Mouse (Mus musculus): Measurements from ENCODE around the gene Pcyt2.
A peak's percentile ranks its signal among the peaks of the same experiment; 100 is the strongest.

Gene Pcyt2

GRCm38 (mm10) chr11:120617519-120618112 is at the start of gene Pcyt2:
Pcyt2 (minus strand) TSS chr11:120617936.
- peak; percentile 76 for DNase-seq (ENCODE audit: low read depth)

GRCm38 (mm10) chr11:120666617-120667016 is 48.9 kb upstream of the Pcyt2 start:
- no peak for DNase-seq (ENCODE audit: low read depth)

- no peak for DNase-seq (ENCODE audit: low read depth)
These were observed 47.7 kb upstream of the Pcyt2 start for GRCm38 (mm10) chr11:120665406-120665805.

- DNase-seq (ENCODE audit: low read depth), result no peak
These were observed 46.0 kb upstream of the Pcyt2 start for GRCm38 (mm10) chr11:120663714-120664113.

- DNase-seq (ENCODE audit: low read depth), result no peak
These were observed 45.0 kb upstream of the Pcyt2 start for GRCm38 (mm10) chr11:120662759-120663158.

GRCm38 (mm10) chr11:120661076-120661460 is 43.3 kb upstream of the Pcyt2 start, which contains the start of gene Notum:
Notum (minus strand) TSS chr11:120661175.
- DNase-seq (ENCODE audit: low read depth), result no peak

GRCm38 (mm10) chr11:120660301-120661075 is 42.8 kb upstream of the Pcyt2 start:
- DNase-seq (ENCODE audit: low read depth), result no peak

GRCm38 (mm10) chr11:120659509-120660300 is 42.0 kb upstream of the Pcyt2 start:
- DNase-seq (ENCODE audit: low read depth), result no peak

GRCm38 (mm10) chr11:120658876-120659410 is 41.2 kb upstream of the Pcyt2 start:
- no peak for DNase-seq (ENCODE audit: low read depth)

- DNase-seq (ENCODE audit: low read depth), result no peak
These were observed 39.6 kb upstream of the Pcyt2 start for GRCm38 (mm10) chr11:120657301-120657700.

- DNase-seq (ENCODE audit: low read depth), result no peak
These were observed 37.0 kb upstream of the Pcyt2 start for GRCm38 (mm10) chr11:120654741-120655140.

GRCm38 (mm10) chr11:120651872-120652271 is 34.1 kb upstream of the Pcyt2 start:
- DNase-seq (ENCODE audit: low read depth), result no peak

GRCm38 (mm10) chr11:120648001-120648476 is 30.3 kb upstream of the Pcyt2 start, which contains the start of gene Myadml2:
Myadml2 (minus strand) TSS chr11:120648158.
- no peak for DNase-seq (ENCODE audit: low read depth)

- no peak for DNase-seq (ENCODE audit: low read depth)
These were observed 29.5 kb upstream of the Pcyt2 start for GRCm38 (mm10) chr11:120647047-120647830.

- DNase-seq (ENCODE audit: low read depth), result peak; percentile 90
These were observed 25.9 kb upstream of the Pcyt2 start, which contains the start of gene Pycr1 for GRCm38 (mm10) chr11:120643601-120643987. Pycr1 (minus strand) TSS chr11:120643769.

- no peak for DNase-seq (ENCODE audit: low read depth)
These were observed 25.3 kb upstream of the Pcyt2 start for GRCm38 (mm10) chr11:120642939-120643600.

GRCm38 (mm10) chr11:120641869-120642268 is 24.1 kb upstream of the Pcyt2 start:
- DNase-seq (ENCODE audit: low read depth), result no peak

GRCm38 (mm10) chr11:120641255-120641654 is 23.5 kb upstream of the Pcyt2 start:
- no peak for DNase-seq (ENCODE audit: low read depth)

- DNase-seq (ENCODE audit: low read depth), result no peak
These were observed 17.1 kb upstream of the Pcyt2 start for GRCm38 (mm10) chr11:120634810-120635209.

GRCm38 (mm10) chr11:120633520-120634343 is 16.0 kb upstream of the Pcyt2 start, which contains the start of gene Mafg:
Mafg (minus strand) TSS chr11:120633600.
- peak; percentile 87 for DNase-seq (ENCODE audit: low read depth)
